Mouse (Mus musculus) testis, adult 2 months (tissue): ENCODE measurements around the gene Neurl2.

ENCODE experiments used
- CTCF ChIP-seq: fragments of 200-500 bp; IDR thresholded peaks from 2 replicates; pipeline ENCODE4 v1.5.1; 2012; ENCODE audit warnings: low read depth, mild to moderate bottlenecking, inconsistent platforms, low read length, moderate library complexity; ENCODE audit not compliant: control insufficient read depth, insufficient read depth, insufficient replicate concordance
- POLR2A ChIP-seq: fragments of 200-500 bp; IDR thresholded peaks from 2 replicates; pipeline ENCODE4 v1.6.1; 2012; ENCODE audit warnings: low read depth, mild to moderate bottlenecking, inconsistent platforms, low read length, moderate library complexity; ENCODE audit not compliant: control insufficient read depth

GRCm38 (mm10) chr2:164806614-164807013 is 26.6 kb downstream of the Neurl2 start:
- TF ChIP-seq POLR2A = no peak
- no peak for TF ChIP-seq CTCF
